Mouse (Mus musculus): ENCODE measurements at regions not wholly inside any gene's neighbourhood (a gene's known extent, or its start where the extent isn't known, plus 50 kb on each side); places are given as distances from the start of the nearest gene placed in this dataset.
A peak's percentile ranks its signal among the peaks of the same experiment; 100 is the strongest.

DNA sequence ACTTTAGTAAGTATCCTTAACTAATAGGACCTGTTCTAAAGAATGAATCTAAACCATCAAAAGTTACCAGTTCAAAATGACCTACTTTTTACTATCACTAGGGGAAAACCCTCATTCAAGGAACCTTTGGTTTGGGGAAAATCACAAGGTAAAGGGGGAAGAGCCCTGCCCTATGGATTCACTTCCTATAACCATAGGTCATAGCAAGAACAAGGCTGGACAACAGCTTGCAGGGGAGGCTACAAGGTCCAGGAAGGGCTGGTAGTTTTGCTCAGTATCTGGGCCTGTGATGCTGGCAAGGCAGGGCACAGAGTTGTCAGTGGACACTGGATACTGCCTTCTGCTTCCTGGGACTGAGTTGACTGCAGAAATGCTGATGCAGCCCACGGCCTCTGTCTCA lies 109.1 kb upstream of the Peli1 start:
- H3K9ac ChIP-seq (replicated peaks; ENCODE audit: low read length) = no peak overlapping the region
- 76% methylated on average over 1 of the region's 1 CpGs for WGBS
- peaks cover 12% of the 10 kb centered on the region for H3K4me1 ChIP-seq (ENCODE audit: control insufficient read depth, insufficient read depth, low read length)
- H3K27ac ChIP-seq (replicated peaks; ENCODE audit: low read depth, low read length) = no peak overlapping the region
- no peaks in the 10 kb centered on the region for H3K36me3 ChIP-seq (ENCODE audit: control insufficient read depth, insufficient read depth, low read length)
- H3K9me3 ChIP-seq (ENCODE audit: control insufficient read depth, low read length) = no peaks in the 10 kb centered on the region
- H3K4me3 ChIP-seq (replicated peaks; ENCODE audit: low read depth, low read length) = no peak overlapping the region
- ATAC-seq (ENCODE audit: low FRiP score, low TSS enrichment) (no peak), DNase-seq (no peak)
- no peak overlapping the region for H3K4me2 ChIP-seq (ENCODE audit: low read length)
- H3K27me3 ChIP-seq (ENCODE audit: control insufficient read depth, insufficient read depth, low read length) = no peaks in the 10 kb centered on the region

DNA sequence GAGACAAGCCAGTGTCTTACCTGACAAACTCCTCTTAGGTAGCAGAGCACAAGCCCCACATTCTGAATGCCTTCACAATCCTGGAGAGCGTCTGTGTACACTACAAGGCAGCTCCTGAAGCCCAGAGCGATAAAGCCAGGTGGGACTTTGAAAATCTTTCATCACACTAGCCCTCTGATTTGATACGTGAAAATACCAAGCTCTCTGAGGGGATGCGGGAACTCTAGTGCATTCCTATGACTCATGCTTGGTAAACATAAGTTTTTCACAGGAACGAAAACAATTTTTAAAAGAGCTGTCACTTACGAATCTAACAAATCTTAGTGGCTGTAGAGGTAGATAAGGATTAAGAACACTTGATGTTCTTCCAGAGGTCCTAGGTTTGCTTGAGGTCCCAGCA lies 108.6 kb upstream of the Peli1 start:
- no peaks in the 10 kb centered on the region for H3K9me3 ChIP-seq (ENCODE audit: control insufficient read depth, low read length)
- H3K4me3 ChIP-seq (replicated peaks; ENCODE audit: low read depth, low read length) = no peak overlapping the region
- 89% methylated on average over 6 of the region's 6 CpGs for WGBS
- H3K4me1 ChIP-seq (ENCODE audit: control insufficient read depth, insufficient read depth, low read length) = peaks cover 17% of the 10 kb centered on the region
- no peaks in the 10 kb centered on the region for H3K27me3 ChIP-seq (ENCODE audit: control insufficient read depth, insufficient read depth, low read length)
- no peak for ATAC-seq (ENCODE audit: low FRiP score, low TSS enrichment)
- DNase-seq = no peak
- H3K9ac ChIP-seq (replicated peaks; ENCODE audit: low read length) = no peak overlapping the region
- H3K36me3 ChIP-seq (ENCODE audit: control insufficient read depth, insufficient read depth, low read length) = no peaks in the 10 kb centered on the region
- H3K27ac ChIP-seq (replicated peaks; ENCODE audit: low read depth, low read length) = no peak overlapping the region
- H3K4me2 ChIP-seq (ENCODE audit: low read length) = no peak overlapping the region

DNA sequence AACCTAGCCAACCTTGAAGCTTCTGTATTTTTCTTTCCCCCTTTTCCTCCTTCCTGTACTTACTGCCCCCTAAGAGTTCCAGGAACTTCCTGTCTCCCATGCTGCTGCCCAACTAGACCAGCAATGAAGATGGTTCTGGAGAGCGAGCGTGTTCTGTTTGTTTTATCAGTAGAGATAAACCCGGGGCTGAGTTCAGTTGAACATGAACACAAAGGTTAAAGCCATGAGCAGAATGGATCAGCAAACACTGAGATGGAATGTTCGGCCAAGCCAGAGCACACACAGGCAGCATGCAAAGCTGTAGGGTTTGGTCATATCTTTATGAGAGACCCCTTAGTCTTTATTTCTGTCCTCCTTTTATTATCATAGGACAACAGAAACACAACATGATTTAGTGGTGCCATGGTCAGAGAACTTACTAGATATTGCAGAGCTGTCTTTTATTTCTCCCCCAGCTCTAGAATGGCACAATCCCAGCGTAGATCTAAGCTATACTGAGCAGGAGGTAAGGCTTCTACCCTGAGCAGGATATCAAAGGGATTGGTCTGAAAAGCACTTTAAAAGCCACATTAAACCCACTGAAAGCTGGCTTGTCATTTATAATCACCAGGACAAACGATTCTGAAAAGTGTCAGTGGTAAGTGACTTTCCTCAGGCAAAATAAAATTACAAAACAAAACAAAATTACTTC lies 105.9 kb upstream of the Peli1 start:
- H3K4me1 ChIP-seq (ENCODE audit: control insufficient read depth, insufficient read depth, low read length) = peaks cover 26% of the 10 kb centered on the region
- H3K9ac ChIP-seq (replicated peaks; ENCODE audit: low read length) = no peak overlapping the region
- H3K4me2 ChIP-seq (ENCODE audit: low read length) = no peak overlapping the region
- 58% methylated on average over 6 of the region's 6 CpGs for WGBS
- ATAC-seq (ENCODE audit: low FRiP score, low TSS enrichment) (no peak), DNase-seq (no peak)
- no peak overlapping the region for H3K4me3 ChIP-seq (replicated peaks; ENCODE audit: low read depth, low read length)
- no peaks in the 10 kb centered on the region for H3K27me3 ChIP-seq (ENCODE audit: control insufficient read depth, insufficient read depth, low read length)
- no peaks in the 10 kb centered on the region for H3K36me3 ChIP-seq (ENCODE audit: control insufficient read depth, insufficient read depth, low read length)
- H3K9me3 ChIP-seq (ENCODE audit: control insufficient read depth, low read length) = no peaks in the 10 kb centered on the region
- H3K27ac ChIP-seq (replicated peaks; ENCODE audit: low read depth, low read length) = no peak overlapping the region

DNA sequence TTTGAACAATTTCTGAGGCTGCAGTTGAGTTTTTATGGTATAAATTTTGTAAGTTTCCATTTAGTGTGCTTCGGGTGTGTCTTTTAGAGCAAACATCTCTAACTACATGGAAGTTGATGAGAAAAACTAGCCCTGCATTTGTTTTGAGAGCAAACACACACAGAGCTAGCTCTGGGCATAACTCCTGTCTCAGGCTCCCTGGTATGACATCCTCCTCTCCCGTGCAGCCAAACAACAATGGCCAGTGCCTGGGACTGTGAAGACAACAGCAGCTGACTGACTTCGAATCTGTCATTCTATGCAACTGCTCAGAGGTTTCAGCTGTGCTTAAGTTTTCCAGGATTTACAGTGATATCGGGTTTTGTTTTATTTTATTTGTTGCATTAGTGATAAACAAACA lies 105.3 kb upstream of the Peli1 start:
- Histone ChIP-seq H3K4me3 (replicated peaks; ENCODE audit: low read depth, low read length) (no peak overlapping the region), H3K9ac (replicated peaks; ENCODE audit: low read length) (no peak overlapping the region), H3K27ac (replicated peaks; ENCODE audit: low read depth, low read length) (no peak overlapping the region), H3K9me3 (ENCODE audit: control insufficient read depth, low read length) (no peaks in the 10 kb centered on the region), H3K4me1 (ENCODE audit: control insufficient read depth, insufficient read depth, low read length) (peaks cover 26% of the 10 kb centered on the region), H3K36me3 (ENCODE audit: control insufficient read depth, insufficient read depth, low read length) (no peaks in the 10 kb centered on the region), H3K4me2 (ENCODE audit: low read length) (no peak overlapping the region), H3K27me3 (ENCODE audit: control insufficient read depth, insufficient read depth, low read length) (no peaks in the 10 kb centered on the region)
- ATAC-seq (ENCODE audit: low FRiP score, low TSS enrichment) (no peak), DNase-seq (peak; percentile 36)
- 41% methylated on average over 4 of the region's 4 CpGs for WGBS

DNA sequence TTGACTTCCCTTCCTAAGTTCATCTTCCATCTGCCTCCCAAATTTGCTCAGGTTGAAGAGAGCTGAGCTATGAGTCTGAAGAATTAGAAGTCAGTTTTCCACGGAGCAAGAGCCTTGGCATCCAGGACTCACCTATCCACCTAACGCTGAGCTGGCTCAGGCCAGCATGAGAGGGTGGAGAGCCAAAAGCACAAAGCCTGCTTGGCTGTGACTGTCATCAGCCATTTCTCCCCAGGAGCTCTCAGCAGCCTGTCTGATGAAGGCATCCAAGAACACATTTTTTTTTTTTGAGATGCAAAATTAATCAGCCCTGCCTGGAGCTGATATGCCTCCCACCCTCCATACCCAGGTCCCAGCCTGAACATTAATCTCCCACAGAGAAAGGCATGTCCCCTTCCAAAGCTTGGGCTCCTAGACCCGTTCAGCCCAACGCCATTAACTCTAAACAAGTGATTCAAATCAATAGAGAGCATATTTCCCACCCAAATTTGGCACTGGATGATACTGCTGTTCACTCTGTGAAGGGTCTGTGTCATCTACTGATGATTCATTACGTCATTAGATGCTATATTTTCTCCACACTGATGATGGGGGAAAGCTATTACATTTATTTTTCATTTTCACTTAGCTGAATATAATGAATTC lies 103.8 kb upstream of the Peli1 start:
- no peaks in the 10 kb centered on the region for H3K27me3 ChIP-seq (ENCODE audit: control insufficient read depth, insufficient read depth, low read length)
- no peak overlapping the region for H3K4me3 ChIP-seq (replicated peaks; ENCODE audit: low read depth, low read length)
- H3K9ac ChIP-seq (replicated peaks; ENCODE audit: low read length) = no peak overlapping the region
- H3K27ac ChIP-seq (replicated peaks; ENCODE audit: low read depth, low read length) = peak overlapping the region; percentile 84
- H3K36me3 ChIP-seq (ENCODE audit: control insufficient read depth, insufficient read depth, low read length) = no peaks in the 10 kb centered on the region
- H3K9me3 ChIP-seq (ENCODE audit: control insufficient read depth, low read length) = no peaks in the 10 kb centered on the region
- peaks cover 26% of the 10 kb centered on the region for H3K4me1 ChIP-seq (ENCODE audit: control insufficient read depth, insufficient read depth, low read length)
- 54% methylated on average over 5 of the region's 5 CpGs for WGBS
- DNase-seq (peak; percentile 51), ATAC-seq (ENCODE audit: low FRiP score, low TSS enrichment) (peak; percentile 48)
- peak overlapping the region; percentile 36 for H3K4me2 ChIP-seq (ENCODE audit: low read length)

DNA sequence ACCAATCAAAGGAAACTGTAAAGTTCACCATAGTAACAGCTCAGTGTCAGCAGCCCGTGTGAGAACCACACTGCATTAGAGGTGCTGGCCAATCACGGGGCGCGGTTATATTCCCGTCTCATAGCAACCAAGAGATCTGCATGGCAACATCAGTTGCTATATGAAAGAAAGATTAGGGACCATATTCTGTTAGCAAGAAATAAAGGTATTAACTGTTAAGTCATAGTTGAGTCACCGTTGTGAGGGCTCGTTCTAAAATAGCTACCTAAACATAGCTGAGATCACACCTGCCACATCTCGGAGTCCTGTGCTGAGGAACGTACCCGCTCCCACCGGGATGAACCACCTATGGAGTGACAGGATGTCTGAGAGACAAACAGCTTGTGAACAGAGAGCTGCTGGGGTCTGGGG lies 103.2 kb upstream of the Peli1 start:
- DNase-seq (peak; percentile 86), ATAC-seq (ENCODE audit: low FRiP score, low TSS enrichment) (peak; percentile 91)
- Histone ChIP-seq H3K4me1 (ENCODE audit: control insufficient read depth, insufficient read depth, low read length) (peaks cover 26% of the 10 kb centered on the region), H3K4me3 (replicated peaks; ENCODE audit: low read depth, low read length) (0 out of 2 replicates have a peak overlapping the region, but pooled peaks have one; percentile 5), H3K9me3 (ENCODE audit: control insufficient read depth, low read length) (no peaks in the 10 kb centered on the region), H3K36me3 (ENCODE audit: control insufficient read depth, insufficient read depth, low read length) (no peaks in the 10 kb centered on the region), H3K27ac (replicated peaks; ENCODE audit: low read depth, low read length) (peak overlapping the region; percentile 84), H3K4me2 (ENCODE audit: low read length) (peak overlapping the region; percentile 36), H3K27me3 (ENCODE audit: control insufficient read depth, insufficient read depth, low read length) (no peaks in the 10 kb centered on the region), H3K9ac (replicated peaks; ENCODE audit: low read length) (no peak overlapping the region)
- 49% methylated on average over 11 of the region's 11 CpGs for WGBS

DNA sequence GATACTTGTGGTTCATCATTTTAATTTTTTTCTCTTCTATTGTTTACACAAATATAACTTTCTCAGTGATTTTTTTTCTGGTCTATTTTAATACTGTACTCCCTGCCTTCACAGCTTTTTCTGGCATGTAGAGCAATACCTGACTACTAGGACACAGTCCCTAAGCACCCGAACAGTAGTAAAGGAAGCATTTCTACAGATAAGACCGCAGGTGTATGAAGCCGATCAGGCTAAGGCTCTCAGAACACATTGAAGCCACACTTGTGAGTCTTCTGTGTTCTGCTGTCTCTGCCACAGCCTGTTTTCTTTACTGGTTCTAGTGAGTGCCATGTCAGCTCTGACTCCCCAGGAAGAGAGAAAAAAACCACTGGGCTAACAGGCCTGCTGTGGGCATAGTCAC lies 102.2 kb upstream of the Peli1 start:
- H3K27me3 ChIP-seq (ENCODE audit: control insufficient read depth, insufficient read depth, low read length) = no peaks in the 10 kb centered on the region
- no peaks in the 10 kb centered on the region for H3K9me3 ChIP-seq (ENCODE audit: control insufficient read depth, low read length)
- no peaks in the 10 kb centered on the region for H3K36me3 ChIP-seq (ENCODE audit: control insufficient read depth, insufficient read depth, low read length)
- H3K4me1 ChIP-seq (ENCODE audit: control insufficient read depth, insufficient read depth, low read length) = peaks cover 26% of the 10 kb centered on the region
- 0 out of 2 replicates have a peak overlapping the region, but pooled peaks have one; percentile 84 for H3K27ac ChIP-seq (replicated peaks; ENCODE audit: low read depth, low read length)
- no peak overlapping the region for H3K4me3 ChIP-seq (replicated peaks; ENCODE audit: low read depth, low read length)
- H3K4me2 ChIP-seq (ENCODE audit: low read length) = no peak overlapping the region
- no peak for ATAC-seq (ENCODE audit: low FRiP score, low TSS enrichment)
- DNase-seq = no peak
- WGBS = 94% methylated on average over 3 of the region's 3 CpGs
- no peak overlapping the region for H3K9ac ChIP-seq (replicated peaks; ENCODE audit: low read length)

DNA sequence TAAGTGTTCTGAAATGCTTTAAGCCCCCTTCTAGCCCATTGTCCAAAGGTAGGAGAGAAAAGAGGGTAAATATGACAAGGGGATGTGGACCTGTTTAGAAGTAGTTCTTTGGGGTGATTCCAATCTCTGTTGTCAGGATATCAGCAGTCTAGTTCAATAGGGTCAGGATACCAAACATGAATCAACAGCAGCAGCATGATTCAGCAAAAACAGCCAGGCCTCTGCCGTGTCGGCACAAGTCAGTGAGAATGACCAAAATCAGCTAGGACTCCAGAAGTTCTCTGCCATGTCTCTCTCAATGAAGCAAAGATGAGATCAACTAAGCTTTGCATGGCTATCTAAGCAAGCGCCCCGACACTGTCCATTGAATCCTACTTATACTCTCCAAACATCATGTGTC lies 97.5 kb upstream of the Peli1 start:
- WGBS = 96% methylated on average over 4 of the region's 4 CpGs
- H3K27ac ChIP-seq (replicated peaks; ENCODE audit: low read depth, low read length) = no peak overlapping the region
- DNase-seq (no peak), ATAC-seq (ENCODE audit: low FRiP score, low TSS enrichment) (no peak)
- no peak overlapping the region for H3K4me3 ChIP-seq (replicated peaks; ENCODE audit: low read depth, low read length)
- no peak overlapping the region for H3K4me2 ChIP-seq (ENCODE audit: low read length)
- H3K4me1 ChIP-seq (ENCODE audit: control insufficient read depth, insufficient read depth, low read length) = 0 out of 2 replicates have a peak, but pooled peaks cover under 1% of the 10 kb centered on the region
- no peaks in the 10 kb centered on the region for H3K27me3 ChIP-seq (ENCODE audit: control insufficient read depth, insufficient read depth, low read length)
- peaks cover 4% of the 10 kb centered on the region; the same call in 1 of the 2 replicates for H3K9me3 ChIP-seq (ENCODE audit: control insufficient read depth, low read length)
- no peaks in the 10 kb centered on the region for H3K36me3 ChIP-seq (ENCODE audit: control insufficient read depth, insufficient read depth, low read length)
- no peak overlapping the region for H3K9ac ChIP-seq (replicated peaks; ENCODE audit: low read length)

DNA sequence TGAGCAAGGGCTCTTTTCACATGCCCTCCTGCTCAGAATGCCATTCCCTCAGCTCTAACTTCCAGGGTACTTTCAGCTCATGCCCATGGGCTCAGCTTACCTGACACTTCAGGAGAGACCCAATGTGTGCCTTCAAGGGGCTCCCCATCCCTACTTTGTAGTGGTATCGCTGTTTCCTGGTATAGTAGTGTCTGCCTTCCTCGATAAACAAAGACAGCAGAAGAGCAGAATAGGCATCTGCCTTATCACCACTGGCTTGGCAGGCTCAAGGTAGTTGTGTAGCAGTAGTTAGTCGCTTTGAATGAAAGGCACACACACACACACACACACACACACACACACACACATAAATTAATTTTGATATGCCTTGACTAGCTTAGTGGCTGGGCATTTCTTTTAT lies 89.7 kb upstream of the Peli1 start:
- no peak for DNase-seq
- H3K4me2 ChIP-seq (ENCODE audit: low read length) = no peak overlapping the region
- H3K36me3 ChIP-seq (ENCODE audit: control insufficient read depth, insufficient read depth, low read length) = no peaks in the 10 kb centered on the region
- H3K4me3 ChIP-seq (replicated peaks; ENCODE audit: low read depth, low read length) = no peak overlapping the region
- H3K27ac ChIP-seq (replicated peaks; ENCODE audit: low read depth, low read length) = no peak overlapping the region
- no peaks in the 10 kb centered on the region for H3K9me3 ChIP-seq (ENCODE audit: control insufficient read depth, low read length)
- no peak overlapping the region for H3K9ac ChIP-seq (replicated peaks; ENCODE audit: low read length)
- no peaks in the 10 kb centered on the region for H3K4me1 ChIP-seq (ENCODE audit: control insufficient read depth, insufficient read depth, low read length)
- no peak for ATAC-seq (ENCODE audit: low FRiP score, low TSS enrichment)
- no peaks in the 10 kb centered on the region for H3K27me3 ChIP-seq (ENCODE audit: control insufficient read depth, insufficient read depth, low read length)
- 81% methylated on average over 3 of the region's 3 CpGs for WGBS

All from midbrain, embryonic 14.5 days (tissue).